Mouse (Mus musculus) liver, embryonic 14.5 days (tissue): Measurements from ENCODE around the gene D630039A03Rik.

Source experiments
- CTCF ChIP-seq: IDR thresholded peaks from 2 replicates; pipeline ENCODE4 v1.5.1; 2016; ENCODE audit warnings: antibody characterized with exemption, low read depth, control low read depth
- EP300 ChIP-seq: IDR thresholded peaks from 2 replicates; pipeline ENCODE4 v1.6.1; 2016; ENCODE audit warnings: antibody characterized with exemption, low read depth

DNA sequence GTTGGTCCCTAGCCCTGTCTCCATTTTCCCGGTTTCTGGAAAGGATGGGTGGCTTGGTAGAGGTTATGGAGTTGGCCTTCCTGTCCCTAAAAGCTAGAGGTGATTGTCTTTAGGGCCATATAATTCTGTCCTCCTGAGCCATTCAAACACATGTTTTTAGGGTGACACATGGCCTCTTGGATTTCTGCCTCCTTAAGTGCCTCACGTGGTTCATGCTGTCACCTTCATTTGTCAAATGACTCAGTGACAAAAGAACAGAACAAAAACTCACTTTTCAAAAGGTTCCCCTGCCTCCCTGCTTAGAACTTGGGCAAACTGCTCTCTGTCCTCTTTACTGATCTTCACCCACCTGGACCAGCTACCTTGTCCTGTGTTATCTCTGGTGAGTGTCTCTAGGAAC lies 30.9 kb downstream of the D630039A03Rik start:
- no peak for TF ChIP-seq CTCF
- TF ChIP-seq EP300 = no peak
